Mouse (Mus musculus) heart, adult 2 months (tissue): Measurements from ENCODE around the gene Lmod1.

Source experiments
- CTCF ChIP-seq: fragments of 200-600 bp; IDR thresholded peaks from 2 replicates; pipeline ENCODE4 v1.8.1; 2022; ENCODE audit warnings: antibody characterized with exemption, mild to moderate bottlenecking, moderate library complexity
- EP300 ChIP-seq: fragments of 200-500 bp; IDR thresholded peaks from 2 replicates; pipeline ENCODE4 v1.6.1; 2011; ENCODE audit warnings: low read depth, low read length, control low read depth; ENCODE audit not compliant: insufficient read depth
- POLR2A ChIP-seq: fragments of 200-500 bp; IDR thresholded peaks from 2 replicates; pipeline ENCODE4 v1.6.1; 2011; ENCODE audit warnings: mild to moderate bottlenecking, low read depth, low read length, control low read depth; ENCODE audit not compliant: insufficient read depth

DNA sequence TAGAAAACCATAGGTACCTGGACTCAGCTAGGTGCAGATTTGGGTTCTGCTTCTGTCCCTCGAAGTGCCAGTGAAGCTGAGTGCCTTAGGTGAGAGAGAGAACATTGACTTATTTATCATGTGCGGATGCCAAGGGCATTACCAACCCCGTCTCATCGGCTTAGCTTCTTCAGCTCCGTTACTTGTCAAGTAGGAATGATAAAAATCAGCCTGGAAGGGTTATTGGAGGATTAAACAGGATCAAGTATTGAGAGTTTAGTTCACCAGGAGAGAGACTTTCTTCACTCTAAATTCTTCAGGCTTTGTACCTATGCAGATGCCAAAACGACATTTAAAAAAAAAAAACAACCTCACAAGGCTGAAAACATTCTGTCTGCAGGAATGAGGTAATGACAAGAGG is 6.0 kb downstream of the Lmod1 start:
- no peak for TF ChIP-seq CTCF
- TF ChIP-seq POLR2A: no peak
- no peak for TF ChIP-seq EP300
